Mouse (Mus musculus) olfactory bulb, adult 2 months (tissue): ENCODE results near the gene Mpp4. TPM values are rescaled to one million over a fixed set of nuclear protein-coding genes. Genes with fewer than 3 reads are reported as not detected.
A peak's percentile ranks its signal among the peaks of the same experiment; 100 is the strongest.

ENCODE experiments used
- H3K27ac ChIP-seq: fragments of 200-500 bp; 2 replicates; pipeline ENCODE4 v1.5.1; 2012; ENCODE audit warnings: low read depth, low read length; ENCODE audit not compliant: insufficient read depth
- H3K4me1 ChIP-seq: fragments of 200-500 bp; 2 replicates; pipeline ENCODE4 v1.6.1; 2012; ENCODE audit warnings: low read length; ENCODE audit not compliant: control insufficient read depth, insufficient read depth
- H3K4me3 ChIP-seq: fragments of 200-500 bp; 2 replicates; pipeline ENCODE4 v1.5.1; 2012; ENCODE audit warnings: mild to moderate bottlenecking, low read depth, low read length, moderate library complexity; ENCODE audit not compliant: insufficient read depth
- CTCF ChIP-seq: fragments of 200-500 bp; IDR thresholded peaks from 2 replicates; pipeline ENCODE4 v1.5.1; 2012; ENCODE audit warnings: low read depth, mild to moderate bottlenecking, low read length, moderate library complexity; ENCODE audit not compliant: insufficient read depth
- POLR2A ChIP-seq: fragments of 200-500 bp; IDR thresholded peaks from 2 replicates; pipeline ENCODE4 v1.6.1; 2012; ENCODE audit warnings: mild to moderate bottlenecking, low read depth, low read length, moderate library complexity; ENCODE audit not compliant: insufficient read depth
- WGBS: fragments of 180-500 bp; shearing (Covaris S2); methylation state at CpG from one replicate; pipeline ENCODE4 v1.1.7; 2018; 5-methylcytosine and 5-hydroxymethylcytosine counted together
- polyA plus RNA-seq: library from polyadenylated mRNA; stranded (reverse); fragments of >200 nt; gene quantifications from 2 replicates; pipeline ENCODE4 v1.2.4, GENCODE M21; 2012; ENCODE audit warnings: low replicate concordance; ENCODE audit not compliant: missing spikeins, insufficient read depth, insufficient read length

Mpp4 gene
- not detected in 2 replicates for polyA plus RNA-seq

- TF ChIP-seq CTCF (no peak), POLR2A (no peak)
- 25% methylated on average over 12 of the region's 12 CpGs for WGBS
- Histone ChIP-seq H3K4me1 (peaks cover 11% of the 10 kb centered on the region), H3K27ac (peak within 1 kb of the TSS; percentile 39; the same call in 1 of the 2 replicates), H3K4me3 (no peak within 1 kb of the TSS)
Observed at GRCm38 (mm10) chr1:59163030-59163461, at the start of gene Mpp4. TSS of gene Mpp4 (minus strand) at chr1:59163389.

DNA sequence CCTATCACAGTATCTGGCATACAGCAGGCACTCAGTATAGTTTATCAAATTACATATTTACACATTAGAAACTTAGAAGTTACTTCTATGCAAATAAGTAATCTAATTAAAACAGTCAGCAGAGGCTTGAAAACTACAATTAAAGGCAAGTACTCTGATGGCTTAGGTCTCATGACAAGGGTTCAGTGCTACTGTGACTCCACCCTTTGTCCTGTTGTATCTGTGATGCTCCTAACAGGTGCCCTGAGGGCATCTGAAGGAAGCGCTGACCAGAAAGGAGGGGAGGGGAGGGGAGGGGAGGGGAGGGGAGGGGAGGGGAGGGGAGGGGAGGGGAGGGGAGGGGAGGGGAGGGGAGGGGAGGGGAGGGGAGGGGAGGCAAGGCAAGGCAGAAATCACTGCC, 49.8 kb upstream of the Mpp4 start:
- H3K4me1 ChIP-seq = no peaks in the 10 kb centered on the region
- WGBS = no CpG with 5 or more reads among the region's 1 CpGs
- TF ChIP-seq CTCF = no peak
- no peak for TF ChIP-seq POLR2A
- H3K27ac ChIP-seq = no peak overlapping the region
- no peak overlapping the region for H3K4me3 ChIP-seq

- Histone ChIP-seq H3K4me3 (no peak overlapping the region), H3K4me1 (no peaks in the 10 kb centered on the region), H3K27ac (no peak overlapping the region)
- 91% methylated on average over 5 of the region's 5 CpGs for WGBS
- TF ChIP-seq POLR2A = no peak
- TF ChIP-seq CTCF = no peak
Observed at GRCm38 (mm10) chr1:59212076-59212779, 49.0 kb upstream of the Mpp4 start.

DNA sequence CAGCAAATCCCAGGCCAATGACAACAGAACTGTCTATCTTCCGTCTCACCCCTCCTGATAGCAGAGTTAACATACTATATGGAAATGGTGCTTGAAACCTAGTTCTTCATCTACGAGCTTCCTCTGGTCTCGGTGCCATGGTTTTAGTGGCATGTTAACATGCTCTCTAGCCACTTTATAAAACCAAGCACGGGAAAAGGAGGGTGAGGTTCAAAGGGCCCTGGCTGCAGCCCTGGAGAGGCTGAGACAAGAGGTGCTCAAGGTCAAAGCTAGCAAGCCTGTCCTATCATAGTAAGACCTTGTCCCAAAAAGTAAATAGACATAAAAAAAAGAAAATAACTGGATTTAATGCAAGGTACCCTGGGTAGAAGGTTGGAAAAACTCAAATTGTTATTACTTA, 48.5 kb upstream of the Mpp4 start:
- 90% methylated on average over 4 of the region's 4 CpGs for WGBS
- TF ChIP-seq POLR2A (no peak), CTCF (no peak)
- H3K27ac ChIP-seq = no peak overlapping the region

DNA sequence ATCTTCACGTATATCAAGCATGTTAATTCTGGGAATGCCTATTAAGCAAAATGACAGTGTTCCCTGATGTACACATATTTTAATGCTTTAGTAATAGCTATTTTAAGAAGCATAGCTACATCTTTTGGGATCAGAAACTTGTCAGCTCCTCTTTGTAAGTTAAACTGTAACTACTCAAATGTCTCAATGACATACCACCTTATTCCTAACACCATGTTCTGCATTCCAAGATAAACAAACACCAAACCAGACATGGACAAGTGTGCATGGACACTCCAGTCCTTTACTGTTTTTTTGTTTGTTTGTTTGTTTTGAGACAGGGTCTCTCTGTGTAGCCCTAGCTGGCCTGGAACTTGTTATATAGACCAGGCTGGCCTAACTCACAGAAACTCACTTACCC, 45.1 kb upstream of the Mpp4 start:
- H3K27ac ChIP-seq = no peak overlapping the region
- 87% methylated on average over 1 of the region's 1 CpGs for WGBS
- no peaks in the 10 kb centered on the region for H3K4me1 ChIP-seq
- H3K4me3 ChIP-seq = no peak overlapping the region
- no peak for TF ChIP-seq POLR2A
- no peak for TF ChIP-seq CTCF

More for the DNA sequence above, 48.5 kb upstream of the Mpp4 start:
- Histone ChIP-seq H3K4me1 (no peaks in the 10 kb centered on the region), H3K4me3 (no peak overlapping the region)

GRCm38 (mm10) chr1:59204489-59204888, 41.3 kb upstream of the Mpp4 start:
- no peak for TF ChIP-seq POLR2A
- no peak for TF ChIP-seq CTCF
- 90% methylated on average over 1 of the region's 1 CpGs for WGBS
- Histone ChIP-seq H3K27ac (no peak overlapping the region), H3K4me1 (no peaks in the 10 kb centered on the region), H3K4me3 (no peak overlapping the region)

DNA sequence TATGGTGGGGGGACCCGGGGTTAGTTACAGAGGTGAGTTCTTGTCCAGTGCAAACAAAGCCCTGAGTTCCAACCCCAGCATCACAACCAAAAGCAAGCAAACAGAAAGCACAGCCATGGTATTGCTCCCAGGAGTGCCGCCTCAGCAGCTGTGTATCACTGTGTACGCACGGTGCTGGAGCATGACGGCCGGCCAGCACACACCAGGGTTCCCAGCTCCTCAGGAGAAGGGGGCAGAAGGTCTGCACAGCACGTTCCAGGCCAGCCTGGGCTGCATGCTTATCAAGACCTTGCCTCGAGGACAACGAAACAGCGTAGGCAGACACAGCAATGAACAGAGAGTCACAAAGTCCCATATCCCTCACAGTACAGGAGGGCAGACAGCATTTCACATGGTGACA, 39.2 kb upstream of the Mpp4 start:
- TF ChIP-seq CTCF = no peak
- TF ChIP-seq POLR2A = no peak
- WGBS = 93% methylated on average over 10 of the region's 10 CpGs
- Histone ChIP-seq H3K27ac (no peak overlapping the region), H3K4me3 (no peak overlapping the region), H3K4me1 (no peaks in the 10 kb centered on the region)

DNA sequence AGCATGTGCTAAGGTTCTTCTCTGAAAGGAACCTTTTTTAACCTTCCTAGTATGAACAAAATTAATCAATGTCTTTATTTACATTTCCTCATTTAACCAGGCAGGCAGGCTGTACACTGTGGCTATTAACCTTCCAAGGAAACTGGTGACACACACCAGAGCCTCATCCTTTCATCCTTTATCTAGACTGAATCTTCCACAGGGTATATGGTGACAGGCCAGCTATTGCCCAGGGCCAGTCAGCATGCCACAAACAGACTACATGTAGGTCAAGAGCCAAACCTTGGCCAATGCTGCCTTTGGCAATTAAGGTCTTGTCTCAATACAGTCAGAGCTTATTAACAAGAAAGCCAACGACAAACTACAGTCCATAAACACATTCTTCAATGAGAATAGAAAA, 38.4 kb upstream of the Mpp4 start:
- Histone ChIP-seq H3K4me3 (no peak overlapping the region), H3K27ac (no peak overlapping the region), H3K4me1 (no peaks in the 10 kb centered on the region)
- TF ChIP-seq CTCF = no peak
- no peak for TF ChIP-seq POLR2A
- WGBS = 51% methylated on average over 1 of the region's 1 CpGs

- TF ChIP-seq CTCF = no peak
- no peak for TF ChIP-seq POLR2A
- WGBS = 90% methylated on average over 5 of the region's 5 CpGs
- no peak overlapping the region for H3K27ac ChIP-seq
- no peak overlapping the region for H3K4me3 ChIP-seq
- H3K4me1 ChIP-seq = no peaks in the 10 kb centered on the region
Observed at GRCm38 (mm10) chr1:59200960-59201359, 37.8 kb upstream of the Mpp4 start.
